Mouse (Mus musculus) hematopoietic stem cell, adult 5-6 weeks (primary cell): Measurements from ENCODE around the gene Rab21. TPM values are rescaled to one million over a fixed set of nuclear protein-coding genes. Genes with fewer than 3 reads are reported as not detected.
"Not testable (repeated sequence)": the region's sequence is repeated elsewhere in the genome, so short reads cannot be mapped to it uniquely, and the experiment has no call there.

Experiments
- ATAC-seq, 2 experiments: fragments of 125-278 bp in 1 of 2; replicated peaks in 1 of 2; 2 replicates each; pipeline ENCODE4 v1.8.0; 2016 to 2017; ENCODE audit warnings: inconsistent platforms in 2 of 2, mild to moderate bottlenecking in 2 of 2, moderate number of reproducible peaks in 2 of 2, low read depth in 1 of 2, moderate TSS enrichment in 1 of 2; ENCODE audit not compliant: low FRiP score in 2 of 2, poor library complexity in 2 of 2, severe bottlenecking in 2 of 2, insufficient read depth in 1 of 2, low TSS enrichment in 1 of 2
- total RNA-seq: library from RNA; stranded (forward); fragments of 172-1452, 232-1000 nt; gene quantifications from 2 replicates; pipeline ENCODE4 v1.2.3, GENCODE M21; 2017

The Rab21 gene
- total RNA-seq, 1 experiment from 2014 or later = 56.3 TPM

GRCm38 (mm10) chr10:115333528-115333927 is 18.1 kb upstream of the Rab21 start:
- ATAC-seq = no peak

- no peak for ATAC-seq
Observed at GRCm38 (mm10) chr10:115332997-115333396, 17.6 kb upstream of the Rab21 start.

DNA sequence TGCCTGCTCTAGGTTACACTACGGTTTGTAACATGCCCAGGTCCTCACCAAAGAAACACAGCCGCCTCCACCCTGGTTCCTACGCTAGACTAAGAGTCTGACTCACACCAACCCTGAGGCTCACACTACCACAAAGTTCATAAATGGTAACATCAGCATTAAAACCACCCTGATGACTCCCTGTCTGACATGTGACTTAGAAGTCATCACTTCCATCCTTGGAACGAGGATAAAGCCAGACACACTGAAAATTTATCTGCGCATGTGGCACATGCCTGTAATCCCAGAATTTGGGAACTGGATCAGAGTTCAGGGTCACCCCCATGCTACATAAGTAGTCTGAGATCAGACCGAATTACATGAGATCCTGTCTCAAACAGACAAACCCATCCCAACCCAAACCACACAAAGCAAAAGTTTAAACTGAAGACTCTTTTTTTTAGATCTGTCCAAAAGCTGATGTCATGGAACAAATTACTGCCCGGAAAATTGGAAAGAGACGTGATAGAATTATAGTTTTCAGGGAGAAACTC is 17.1 kb upstream of the Rab21 start:
- no peak for ATAC-seq

DNA sequence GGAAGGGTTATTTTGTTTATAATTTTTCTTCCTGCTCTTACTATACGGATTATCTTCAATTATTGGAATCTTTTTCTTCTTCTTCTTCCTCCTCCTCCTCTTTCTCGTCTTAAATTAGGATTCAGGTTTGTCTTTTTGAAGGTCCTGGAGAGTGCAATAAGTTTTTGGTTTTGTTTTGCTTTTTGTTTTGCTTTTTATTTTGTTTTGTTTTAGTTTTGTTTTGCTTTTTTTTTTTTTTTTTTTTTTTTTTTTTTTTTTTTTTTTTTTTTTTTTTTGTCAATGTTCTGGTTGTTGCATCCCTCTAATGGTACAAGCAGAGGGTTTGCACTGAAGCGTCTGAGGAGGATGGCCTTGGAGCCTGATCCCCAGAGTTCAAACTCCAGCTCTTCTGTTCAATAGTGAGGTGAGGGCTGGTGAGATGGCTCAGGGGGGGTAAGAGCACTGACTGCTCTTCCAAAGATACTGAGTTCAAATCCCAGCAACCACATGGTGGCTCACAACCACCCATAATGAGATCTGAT is 13.7 kb upstream of the Rab21 start:
- ATAC-seq = no peak

DNA sequence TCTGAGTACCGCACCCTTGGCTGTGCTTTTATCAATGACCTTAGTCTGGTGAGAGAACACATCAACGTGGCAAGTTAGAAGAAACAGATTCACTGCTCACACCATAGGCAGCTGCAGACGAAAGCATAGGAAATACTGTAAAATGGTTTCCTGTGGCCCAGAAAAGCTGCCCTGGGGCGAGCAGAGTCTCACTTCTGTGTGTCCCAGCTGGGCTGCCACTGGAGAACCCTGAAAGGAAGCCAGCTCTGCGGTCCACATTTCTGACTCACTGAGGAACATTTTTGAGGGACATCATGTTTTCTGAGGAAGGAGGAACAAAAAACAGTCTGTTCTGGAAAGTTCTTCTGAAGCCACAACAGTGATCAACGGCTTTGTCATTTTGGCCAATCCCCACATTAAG is 13.1 kb upstream of the Rab21 start:
- ATAC-seq = peak; percentile 79 to 91

- ATAC-seq = peak; percentile 57 to 73; a peak in 2 of 4 replicates
Observed at GRCm38 (mm10) chr10:115323295-115323694, 7.9 kb upstream of the Rab21 start.

GRCm38 (mm10) chr10:115321317-115322035 is 6.1 kb upstream of the Rab21 start:
- ATAC-seq = peak; percentile 57 to 70

DNA sequence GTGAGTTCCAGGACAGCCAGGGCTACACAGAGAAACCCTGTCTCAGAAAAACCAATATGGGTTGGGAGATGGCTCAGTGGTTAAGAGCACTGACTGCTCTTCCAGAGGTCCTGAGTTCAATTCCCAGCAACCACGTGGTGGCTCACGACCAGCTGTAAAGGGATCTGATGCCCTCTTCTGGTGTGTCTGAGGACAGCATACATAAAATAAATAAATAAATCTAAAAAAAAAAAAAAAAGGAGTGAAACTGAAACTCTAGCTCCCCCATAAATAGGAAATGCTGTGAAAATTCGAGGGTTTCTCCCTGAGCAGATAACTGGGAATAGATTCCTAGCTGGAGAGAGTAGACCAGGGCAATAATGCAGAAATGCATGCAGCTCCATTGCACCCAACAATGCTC is 3.0 kb upstream of the Rab21 start:
- not testable (repeated sequence) for ATAC-seq

GRCm38 (mm10) chr10:115316313-115316712 is 919 bp upstream of the Rab21 start:
- no peak for ATAC-seq

GRCm38 (mm10) chr10:115314582-115315452 is 577 bp downstream of the Rab21 start:
- peak; percentile 8 to 29; a peak in 3 of 4 replicates for ATAC-seq

GRCm38 (mm10) chr10:115314287-115314581 is 1.2 kb downstream of the Rab21 start:
- no peak for ATAC-seq

GRCm38 (mm10) chr10:115313641-115314286 is 1.6 kb downstream of the Rab21 start:
- ATAC-seq = no peak

GRCm38 (mm10) chr10:115312732-115313131 is 2.7 kb downstream of the Rab21 start:
- ATAC-seq = no peak

GRCm38 (mm10) chr10:115312194-115312593 is 3.2 kb downstream of the Rab21 start:
- peak; percentile 27 to 66; a peak in 3 of 4 replicates for ATAC-seq

DNA sequence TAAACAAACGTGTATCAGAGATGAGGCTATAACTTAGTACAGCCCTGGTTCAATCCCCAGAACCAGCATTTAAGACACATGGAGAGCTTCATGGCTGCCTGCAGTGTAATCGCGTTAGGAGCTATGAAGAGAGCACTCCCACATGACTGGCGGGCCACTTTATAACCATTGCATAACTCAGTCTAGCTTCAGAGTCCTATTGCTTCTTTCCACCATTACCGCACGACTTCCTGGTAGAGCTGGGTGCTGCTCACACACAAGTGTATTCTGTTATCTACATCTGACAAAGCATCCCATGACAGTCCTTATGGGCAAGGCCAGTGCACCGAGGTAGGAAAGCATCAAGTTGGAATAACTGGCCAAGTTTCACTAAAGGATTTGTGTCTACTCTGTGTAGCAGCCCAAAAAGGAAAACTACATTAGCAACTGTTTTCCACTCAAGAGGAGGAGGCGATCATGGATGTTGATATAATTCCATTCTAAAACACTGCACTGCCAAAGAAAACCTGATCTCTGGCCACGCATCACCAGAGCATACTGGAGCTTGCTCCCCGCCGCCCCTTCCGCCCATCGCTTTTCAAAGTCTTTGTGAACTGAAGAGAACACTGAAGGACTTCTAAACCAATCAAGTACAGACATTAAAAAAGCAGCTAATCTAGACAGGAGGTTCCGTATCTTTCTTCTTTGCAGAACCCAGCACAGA is 4.0 kb downstream of the Rab21 start:
- 0 out of 4 replicates have a peak, but pooled peaks of 1 of the 2 experiments have one; percentile 10 for ATAC-seq

DNA sequence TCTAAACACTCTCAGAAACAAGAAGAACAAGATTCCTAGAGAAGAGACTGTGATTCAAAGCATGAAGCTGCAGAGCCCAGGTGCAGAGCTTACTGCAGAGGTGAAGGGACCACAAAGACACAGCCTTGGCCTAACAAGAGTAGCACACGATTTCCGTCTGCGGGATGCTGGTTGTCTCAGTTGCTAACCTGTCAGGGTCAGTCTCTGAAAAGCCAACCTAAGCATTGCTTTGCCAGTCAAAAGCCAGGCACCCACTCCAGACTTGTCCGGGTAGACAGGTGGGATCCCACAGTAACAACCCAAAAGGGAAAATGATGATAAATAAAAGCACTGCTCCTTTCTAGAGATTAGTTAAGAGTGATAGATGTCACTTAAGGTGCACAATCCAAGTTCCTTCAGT is 6.2 kb downstream of the Rab21 start:
- no peak for ATAC-seq

DNA sequence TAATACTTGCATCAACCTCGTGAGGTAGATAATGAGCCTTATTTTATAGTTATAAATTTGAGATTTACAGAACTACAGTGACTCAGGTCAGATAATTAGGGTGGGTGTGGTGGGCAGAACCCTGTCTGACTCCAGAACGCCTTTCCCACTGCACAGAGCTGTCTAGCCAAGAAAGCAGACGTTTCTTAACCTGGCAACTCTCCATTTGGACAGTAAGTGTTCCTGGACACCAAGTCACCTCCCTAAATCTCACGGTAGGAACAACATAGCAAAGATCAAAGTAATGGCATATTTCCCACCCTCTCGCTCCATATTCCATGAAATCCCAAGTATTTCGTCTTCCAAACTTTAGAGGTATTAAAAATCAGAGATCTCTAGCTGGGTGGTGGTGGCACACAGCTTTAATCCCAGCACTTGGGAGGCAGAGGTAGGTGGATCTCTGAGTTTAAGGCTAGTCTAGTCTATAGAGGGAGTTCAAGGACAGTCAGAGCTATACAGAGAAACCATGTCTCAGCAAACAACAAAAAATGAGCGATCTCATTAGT is 8.0 kb downstream of the Rab21 start:
- no peak for ATAC-seq
